Mouse (Mus musculus): ENCODE measurements around the gene Brap. TPM values are rescaled to one million over a fixed set of nuclear protein-coding genes. Genes with fewer than 3 reads are reported as not detected.
"Not testable (repeated sequence)": the region's sequence is repeated elsewhere in the genome, so short reads cannot be mapped to it uniquely, and the experiment has no call there.

The Brap gene
- polyA plus RNA-seq (2014; fragmentation: Nextera tagmentation; extraction: Ambion mirVana): 41.5 and 47.3 TPM in 2 replicates

DNA sequence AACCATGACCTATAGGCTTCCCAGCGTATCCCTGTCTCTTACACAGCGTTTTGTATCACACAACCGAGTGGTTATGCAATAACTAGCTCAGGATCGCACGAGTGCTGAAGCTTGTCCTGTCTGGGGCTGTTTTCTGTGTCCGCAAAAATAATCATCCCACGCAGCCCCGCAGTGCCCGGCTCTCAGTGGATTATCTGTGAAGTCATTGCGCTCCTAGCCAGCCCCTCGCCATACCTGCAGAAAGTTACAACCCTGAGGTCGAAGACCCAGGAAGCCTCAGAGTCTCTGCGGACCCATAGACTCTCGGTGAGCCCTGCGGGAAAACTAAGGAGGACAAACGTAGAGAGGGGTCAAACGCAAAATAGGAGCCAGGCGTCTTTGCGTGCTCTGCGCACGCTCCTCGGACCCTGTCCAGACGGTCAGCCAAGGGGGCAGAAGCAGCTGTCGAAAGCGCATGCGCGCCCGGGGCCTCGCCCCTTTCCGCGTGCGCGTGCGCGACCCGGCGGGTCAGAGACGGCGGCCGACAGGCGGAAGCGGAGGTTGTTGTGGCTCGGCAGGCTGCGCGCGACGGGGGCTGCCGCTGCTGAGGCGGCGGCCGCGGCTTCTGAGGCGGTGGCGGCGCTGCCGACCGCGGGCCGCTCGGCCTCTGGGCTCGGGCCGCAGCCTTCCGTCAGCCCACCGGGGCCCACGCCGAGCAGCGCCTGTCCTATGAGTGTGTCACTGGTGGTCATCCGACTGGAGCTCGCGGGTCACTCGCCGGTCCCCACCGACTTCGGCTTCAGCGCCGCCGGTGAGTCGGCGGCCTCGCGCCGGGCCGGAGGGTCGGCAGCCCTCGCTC lies at the start of gene Brap, which contains the start of gene Acad10:
TSS of gene Brap (plus strand) at position 505 of the 838 bp plus-strand sequence.
TSS of gene Acad10 (minus strand) at position 456 of the 838 bp plus-strand sequence.
- peak within 1 kb of the TSS; percentile 98 for H3K4me3 ChIP-seq (replicated peaks; ENCODE audit: low read length)
- ATAC-seq (ENCODE audit: low FRiP score) (peak; percentile 89), DNase-seq (ENCODE audit: low spot score) (peak; percentile 94)
- peak within 1 kb of the TSS; percentile 76 for H3K4me2 ChIP-seq (replicated peaks)
- H3K27ac ChIP-seq: peak within 1 kb of the TSS; percentile 73
- 1% methylated on average over 77 of the region's 85 CpGs for WGBS
- peaks cover 27% of the 10 kb centered on the region for H3K36me3 ChIP-seq (replicated peaks; ENCODE audit: control insufficient read depth, insufficient read depth)
- no peaks in the 10 kb centered on the region for H3K9me3 ChIP-seq (ENCODE audit: control insufficient read depth, low read length)
- peaks cover 21% of the 10 kb centered on the region for H3K4me1 ChIP-seq (replicated peaks; ENCODE audit: control insufficient read depth, insufficient read depth, low read length)
- H3K9ac ChIP-seq: peak within 1 kb of the TSS; percentile 95
- H3K27me3 ChIP-seq (ENCODE audit: control insufficient read depth, insufficient read depth, low read length): no peaks in the 10 kb centered on the region

- DNase-seq (ENCODE audit: low spot score) (no peak), ATAC-seq (ENCODE audit: low FRiP score) (no peak)
- H3K9me3 ChIP-seq (ENCODE audit: control insufficient read depth, low read length): no peaks in the 10 kb centered on the region
- WGBS: 86% methylated on average over 6 of the region's 6 CpGs
- no peak overlapping the region for H3K9ac ChIP-seq
- H3K4me2 ChIP-seq (replicated peaks): no peak overlapping the region
- H3K27ac ChIP-seq: no peak overlapping the region
- H3K36me3 ChIP-seq (replicated peaks; ENCODE audit: control insufficient read depth, insufficient read depth): no peaks in the 10 kb centered on the region
- no peaks in the 10 kb centered on the region for H3K4me1 ChIP-seq (replicated peaks; ENCODE audit: control insufficient read depth, insufficient read depth, low read length)
- no peak overlapping the region for H3K4me3 ChIP-seq (replicated peaks; ENCODE audit: low read length)
- no peaks in the 10 kb centered on the region for H3K27me3 ChIP-seq (ENCODE audit: control insufficient read depth, insufficient read depth, low read length)
These were observed 48.3 kb upstream of the Brap start for GRCm38 (mm10) chr5:121612036-121612435.

DNA sequence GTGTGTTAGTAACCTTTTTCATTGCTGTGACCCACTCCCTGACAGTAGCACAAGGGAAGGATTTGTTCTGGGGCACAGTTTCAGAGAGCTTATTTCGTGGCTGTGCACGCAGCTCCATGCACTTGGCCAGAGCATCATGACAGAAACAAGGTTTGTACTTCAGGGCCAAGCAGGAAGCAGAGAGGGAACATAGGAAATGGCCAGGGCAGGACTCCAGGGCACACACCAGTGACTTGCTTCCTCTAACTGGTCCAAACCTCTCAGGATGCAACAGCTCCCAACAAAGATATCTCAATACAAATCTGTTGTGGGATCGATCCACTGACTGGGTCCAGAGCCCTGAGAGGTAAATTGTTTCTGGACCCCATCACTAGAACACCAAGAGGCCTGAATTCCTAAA lies 45.4 kb upstream of the Brap start:
- not testable (repeated sequence) for H3K27ac ChIP-seq; H3K27me3 ChIP-seq (ENCODE audit: control insufficient read depth, insufficient read depth, low read length); H3K4me1 ChIP-seq (replicated peaks; ENCODE audit: control insufficient read depth, insufficient read depth, low read length); H3K9ac ChIP-seq; H3K9me3 ChIP-seq (ENCODE audit: control insufficient read depth, low read length); H3K4me2 ChIP-seq (replicated peaks); H3K36me3 ChIP-seq (replicated peaks; ENCODE audit: control insufficient read depth, insufficient read depth); DNase-seq (ENCODE audit: low spot score); ATAC-seq (ENCODE audit: low FRiP score); H3K4me3 ChIP-seq (replicated peaks; ENCODE audit: low read length)
- WGBS: 82% methylated on average over 3 of the region's 3 CpGs

- peak within 1 kb of the TSS; percentile 76 for H3K4me3 ChIP-seq (replicated peaks; ENCODE audit: low read length)
- peak within 1 kb of the TSS; percentile 86 for H3K27ac ChIP-seq
- peaks cover 8% of the 10 kb centered on the region for H3K4me1 ChIP-seq (replicated peaks; ENCODE audit: control insufficient read depth, insufficient read depth, low read length)
- DNase-seq (ENCODE audit: low spot score) (peak; percentile 90), ATAC-seq (ENCODE audit: low FRiP score) (peak; percentile 84)
- WGBS: 1% methylated on average over 55 of the region's 58 CpGs
- H3K9me3 ChIP-seq (ENCODE audit: control insufficient read depth, low read length): no peaks in the 10 kb centered on the region
- H3K27me3 ChIP-seq (ENCODE audit: control insufficient read depth, insufficient read depth, low read length): no peaks in the 10 kb centered on the region
- no peaks in the 10 kb centered on the region for H3K36me3 ChIP-seq (replicated peaks; ENCODE audit: control insufficient read depth, insufficient read depth)
- H3K4me2 ChIP-seq (replicated peaks): peak within 1 kb of the TSS; percentile 92
- peak within 1 kb of the TSS; percentile 86 for H3K9ac ChIP-seq
These were observed 41.5 kb upstream of the Brap start, which contains the start of gene Acad12 for GRCm38 (mm10) chr5:121618592-121619513. Gene Acad12, minus strand, starts transcription at chr5:121618938.

- no peak for ATAC-seq (ENCODE audit: low FRiP score)
- no peak overlapping the region for H3K4me3 ChIP-seq (replicated peaks; ENCODE audit: low read length)
- 95% methylated on average over 5 of the region's 5 CpGs for WGBS
These were observed 39.3 kb upstream of the Brap start for GRCm38 (mm10) chr5:121621102-121621501.

DNA sequence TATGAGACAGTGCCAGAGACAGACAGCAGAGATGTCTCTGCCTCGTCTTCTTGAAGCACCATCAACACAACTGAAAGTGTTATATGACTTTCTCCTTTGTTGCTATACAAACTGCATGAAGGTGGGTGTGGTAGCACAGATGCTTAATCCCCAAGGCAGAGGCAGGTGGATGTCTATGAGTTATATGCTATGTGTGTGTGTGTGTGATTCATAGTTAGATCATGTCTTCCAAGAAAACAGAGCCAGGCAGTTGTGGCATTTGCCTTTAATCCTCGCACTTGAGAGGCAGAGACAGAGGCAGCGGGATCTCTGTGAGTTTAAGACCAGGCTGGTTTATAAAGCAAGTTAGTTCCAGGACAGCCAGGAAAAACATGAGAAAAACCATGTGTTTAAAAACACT lies 37.1 kb upstream of the Brap start:
- no peaks in the 10 kb centered on the region for H3K27me3 ChIP-seq (ENCODE audit: control insufficient read depth, insufficient read depth, low read length)
- no peaks in the 10 kb centered on the region for H3K36me3 ChIP-seq (replicated peaks; ENCODE audit: control insufficient read depth, insufficient read depth)
- H3K27ac ChIP-seq: no peak overlapping the region
- no peaks in the 10 kb centered on the region for H3K9me3 ChIP-seq (ENCODE audit: control insufficient read depth, low read length)
- ATAC-seq (ENCODE audit: low FRiP score) (no peak), DNase-seq (ENCODE audit: low spot score) (no peak)
- H3K9ac ChIP-seq: no peak overlapping the region
- no peak overlapping the region for H3K4me2 ChIP-seq (replicated peaks)
- H3K4me3 ChIP-seq (replicated peaks; ENCODE audit: low read length): no peak overlapping the region
- H3K4me1 ChIP-seq (replicated peaks; ENCODE audit: control insufficient read depth, insufficient read depth, low read length): peaks cover 8% of the 10 kb centered on the region
- WGBS: 89% methylated on average over 3 of the region's 3 CpGs

More at GRCm38 (mm10) chr5:121621102-121621501, 39.3 kb upstream of the Brap start:
- Histone ChIP-seq H3K4me2 (replicated peaks) (no peak overlapping the region), H3K9me3 (ENCODE audit: control insufficient read depth, low read length) (no peaks in the 10 kb centered on the region), H3K9ac (no peak overlapping the region), H3K27ac (no peak overlapping the region), H3K27me3 (ENCODE audit: control insufficient read depth, insufficient read depth, low read length) (no peaks in the 10 kb centered on the region), H3K36me3 (replicated peaks; ENCODE audit: control insufficient read depth, insufficient read depth) (no peaks in the 10 kb centered on the region), H3K4me1 (replicated peaks; ENCODE audit: control insufficient read depth, insufficient read depth, low read length) (peaks cover 8% of the 10 kb centered on the region)
- no peak for DNase-seq (ENCODE audit: low spot score)

DNA sequence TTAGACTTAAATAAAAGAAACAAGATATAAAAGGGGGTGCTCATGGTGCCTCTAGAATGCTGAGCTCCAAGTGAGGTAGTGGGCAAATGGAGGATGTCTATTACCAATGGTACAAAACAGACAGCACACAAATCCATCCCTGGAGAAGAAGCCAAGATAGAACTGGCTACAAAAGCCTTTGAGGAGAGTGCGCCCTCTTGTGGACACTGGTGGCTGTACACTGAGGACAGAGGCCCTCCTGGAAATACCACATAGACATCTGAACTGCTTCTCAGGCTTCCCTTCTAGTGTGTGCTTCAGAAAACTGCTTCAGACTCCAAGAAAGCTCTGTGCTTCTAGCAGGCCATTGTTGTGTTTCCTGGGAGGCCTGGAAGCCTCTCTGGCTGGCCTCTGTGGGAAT lies 32.5 kb upstream of the Brap start:
- no peak overlapping the region for H3K27ac ChIP-seq
- no peaks in the 10 kb centered on the region for H3K27me3 ChIP-seq (ENCODE audit: control insufficient read depth, insufficient read depth, low read length)
- no peak for ATAC-seq (ENCODE audit: low FRiP score)
- peak; percentile 78 for DNase-seq (ENCODE audit: low spot score)
- H3K4me1 ChIP-seq (replicated peaks; ENCODE audit: control insufficient read depth, insufficient read depth, low read length): no peaks in the 10 kb centered on the region
- WGBS: 0% methylated on average over 1 of the region's 1 CpGs
- no peaks in the 10 kb centered on the region for H3K36me3 ChIP-seq (replicated peaks; ENCODE audit: control insufficient read depth, insufficient read depth)
- H3K9ac ChIP-seq: no peak overlapping the region
- no peak overlapping the region for H3K4me3 ChIP-seq (replicated peaks; ENCODE audit: low read length)
- no peaks in the 10 kb centered on the region for H3K9me3 ChIP-seq (ENCODE audit: control insufficient read depth, low read length)
- H3K4me2 ChIP-seq (replicated peaks): no peak overlapping the region

GRCm38 (mm10) chr5:121631106-121631647 lies 29.2 kb upstream of the Brap start:
- not testable (repeated sequence) for H3K27ac ChIP-seq; H3K9me3 ChIP-seq (ENCODE audit: control insufficient read depth, low read length); H3K4me1 ChIP-seq (replicated peaks; ENCODE audit: control insufficient read depth, insufficient read depth, low read length); H3K4me2 ChIP-seq (replicated peaks); ATAC-seq (ENCODE audit: low FRiP score); DNase-seq (ENCODE audit: low spot score); H3K9ac ChIP-seq; H3K36me3 ChIP-seq (replicated peaks; ENCODE audit: control insufficient read depth, insufficient read depth); H3K27me3 ChIP-seq (ENCODE audit: control insufficient read depth, insufficient read depth, low read length); H3K4me3 ChIP-seq (replicated peaks; ENCODE audit: low read length)
- 60% methylated on average over 8 of the region's 9 CpGs for WGBS

GRCm38 (mm10) chr5:121632804-121633203 lies 27.6 kb upstream of the Brap start:
- Histone ChIP-seq H3K4me3 (replicated peaks; ENCODE audit: low read length) (no peak overlapping the region), H3K27me3 (ENCODE audit: control insufficient read depth, insufficient read depth, low read length) (no peaks in the 10 kb centered on the region), H3K27ac (no peak overlapping the region), H3K9ac (no peak overlapping the region), H3K36me3 (replicated peaks; ENCODE audit: control insufficient read depth, insufficient read depth) (no peaks in the 10 kb centered on the region), H3K4me2 (replicated peaks) (no peak overlapping the region), H3K9me3 (ENCODE audit: control insufficient read depth, low read length) (no peaks in the 10 kb centered on the region), H3K4me1 (replicated peaks; ENCODE audit: control insufficient read depth, insufficient read depth, low read length) (no peaks in the 10 kb centered on the region)
- WGBS: 41% methylated on average over 3 of the region's 3 CpGs
- DNase-seq (ENCODE audit: low spot score) (no peak), ATAC-seq (ENCODE audit: low FRiP score) (no peak)
